Mouse (Mus musculus) layer of hippocampus, adult 2 months (tissue): Measurements from ENCODE around the gene E4f1. TPM values are rescaled to one million over a fixed set of nuclear protein-coding genes. Genes with fewer than 3 reads are reported as not detected.
"Not testable (repeated sequence)": the region's sequence is repeated elsewhere in the genome, so short reads cannot be mapped to it uniquely, and the experiment has no call there.

Source experiments
- DNase-seq, 2 experiments: peaks; one replicate each; pipeline ENCODE4 v3.0.0; 2022; ENCODE audit warnings: low spot score in 2 of 2
- H3K27ac ChIP-seq: fragments of 200-600 bp; 2 replicates; pipeline ENCODE4 v1.8.1; 2022
- H3K4me3 ChIP-seq: fragments of 200-600 bp; 2 replicates; pipeline ENCODE4 v1.8.1; 2022; ENCODE audit warnings: mild to moderate bottlenecking
- CTCF ChIP-seq: fragments of 200-600 bp; conservative IDR thresholded peaks from 2 replicates; pipeline ENCODE4 v1.8.1; 2022; ENCODE audit warnings: antibody characterized with exemption, mild to moderate bottlenecking, moderate library complexity
- total RNA-seq, 2 experiments: library from RNA; stranded (reverse); gene quantifications; 2 replicates each; pipeline ENCODE4 v1.2.3; 2021

The E4f1 gene
- total RNA-seq, 2 experiments from 2014 or later: 34.0 to 39.4 TPM

GRCm38 (mm10) chr17:24463374-24464133 lies 6.6 kb downstream of the E4f1 start:
- no peak for DNase-seq
- TF ChIP-seq CTCF: peak; percentile 49
- H3K27ac ChIP-seq: no peak overlapping the region
- no peak overlapping the region for H3K4me3 ChIP-seq

- TF ChIP-seq CTCF: no peak
- no peak overlapping the region for H3K4me3 ChIP-seq
- DNase-seq: no peak
Observed at GRCm38 (mm10) chr17:24462932-24463331, 7.2 kb downstream of the E4f1 start.

GRCm38 (mm10) chr17:24461580-24461979 lies 8.5 kb downstream of the E4f1 start:
- Histone ChIP-seq H3K4me3 (no peak overlapping the region), H3K27ac (no peak overlapping the region)
- peak; percentile 69 for TF ChIP-seq CTCF
- no peak for DNase-seq

More at GRCm38 (mm10) chr17:24462932-24463331, 7.2 kb downstream of the E4f1 start:
- no peak overlapping the region for H3K27ac ChIP-seq

GRCm38 (mm10) chr17:24455523-24456206 lies 14.4 kb downstream of the E4f1 start:
- H3K27ac ChIP-seq: peak overlapping the region; percentile 67
- DNase-seq: not testable (repeated sequence)
- H3K4me3 ChIP-seq: peak overlapping the region; percentile 38

- TF ChIP-seq CTCF: 0 out of 2 replicates have a peak, but pooled peaks have one; percentile 5
- Histone ChIP-seq H3K27ac (peak overlapping the region; percentile 96), H3K4me3 (peak overlapping the region; percentile 78)
- DNase-seq: peak; percentile 99 to 100
Observed at GRCm38 (mm10) chr17:24454756-24455522, 15.2 kb downstream of the E4f1 start.

GRCm38 (mm10) chr17:24454218-24454755 lies 15.8 kb downstream of the E4f1 start:
- no peak for DNase-seq
- TF ChIP-seq CTCF: no peak
- Histone ChIP-seq H3K27ac (peak overlapping the region; percentile 96), H3K4me3 (peak overlapping the region; percentile 78)

DNA sequence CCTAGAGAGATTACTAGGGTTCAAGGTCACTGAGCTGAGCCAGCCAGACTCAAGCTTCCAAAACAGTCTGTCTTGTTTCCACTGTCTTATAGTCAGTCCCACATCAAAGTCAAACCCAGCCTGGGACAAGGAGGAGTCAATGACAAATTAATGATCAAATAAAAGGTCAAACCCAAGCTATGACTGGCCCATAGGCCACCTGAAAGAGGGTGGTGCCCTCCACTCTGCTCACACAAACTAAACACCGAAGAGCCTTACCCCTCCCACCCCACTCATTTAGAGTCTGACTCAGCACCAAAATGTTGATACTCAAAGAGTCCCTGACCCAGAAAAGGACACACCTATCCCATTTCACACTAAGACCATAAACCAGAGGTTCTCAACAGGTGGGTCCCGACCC lies 16.7 kb downstream of the E4f1 start:
- DNase-seq: no peak
- no peak for TF ChIP-seq CTCF
- H3K27ac ChIP-seq: no peak overlapping the region
- no peak overlapping the region; the same call in 1 of the 2 replicates for H3K4me3 ChIP-seq

DNA sequence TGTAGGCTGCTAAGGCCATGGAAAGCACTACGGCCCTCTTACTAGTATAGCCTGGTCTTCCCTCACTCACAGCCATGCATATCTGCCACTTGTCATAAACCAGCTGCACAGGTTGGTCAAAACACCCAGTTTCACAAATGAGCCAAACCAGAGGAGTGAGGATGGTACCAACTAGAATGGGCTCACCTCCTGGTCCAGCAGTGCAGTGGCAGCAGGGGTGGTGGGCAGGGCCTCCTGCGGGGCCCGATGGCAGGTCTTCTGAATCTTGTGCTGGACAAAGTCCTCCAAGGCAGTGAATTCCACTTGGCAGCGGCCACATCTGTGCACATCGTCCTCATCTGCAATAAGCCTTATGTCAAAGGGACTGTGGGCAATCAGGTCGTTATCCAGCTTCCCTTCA lies 18.9 kb downstream of the E4f1 start:
- DNase-seq: no peak
- no peak overlapping the region for H3K27ac ChIP-seq
- H3K4me3 ChIP-seq: no peak overlapping the region
- no peak for TF ChIP-seq CTCF

DNA sequence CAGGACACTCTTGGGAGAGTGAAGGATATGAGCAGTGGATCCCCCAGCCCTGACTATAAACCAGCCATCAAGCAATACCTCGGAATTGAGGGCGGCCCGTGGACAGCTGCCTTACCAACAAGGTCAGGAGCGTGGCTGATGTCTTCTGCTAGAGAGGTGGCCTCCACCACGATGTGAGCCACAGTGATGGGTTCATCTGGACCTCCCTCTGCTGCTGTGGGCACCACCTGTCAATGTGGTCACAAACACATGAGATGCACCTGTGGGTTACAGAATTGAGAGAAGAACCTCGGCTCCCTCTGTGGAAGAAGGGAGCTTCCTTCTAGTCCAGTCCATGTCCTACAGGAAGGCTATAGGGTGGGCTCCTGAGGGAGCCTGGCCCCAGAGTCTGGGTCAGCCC lies 20.6 kb downstream of the E4f1 start:
- TF ChIP-seq CTCF: no peak
- no peak overlapping the region for H3K27ac ChIP-seq
- no peak for DNase-seq
- H3K4me3 ChIP-seq: no peak overlapping the region

DNA sequence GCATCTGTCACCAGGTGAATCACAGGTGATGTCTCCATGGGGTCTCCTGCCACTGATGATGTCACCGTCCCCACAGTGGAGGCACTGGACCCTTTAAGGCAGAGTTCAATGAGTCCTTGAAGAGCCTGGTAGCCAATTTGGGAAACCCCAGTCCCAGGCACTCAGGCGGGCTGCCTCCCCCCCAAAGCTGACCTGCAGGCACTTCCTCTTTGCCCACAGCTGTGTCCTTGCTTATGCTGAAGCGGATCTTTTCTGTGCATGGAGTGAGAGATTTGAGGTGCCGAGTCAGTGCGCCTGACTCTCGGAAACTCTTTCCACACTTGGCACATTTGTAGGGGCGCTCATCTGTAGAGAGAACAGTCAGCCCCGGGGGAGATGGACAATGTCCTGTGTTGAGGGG lies 23.5 kb downstream of the E4f1 start:
- Histone ChIP-seq H3K4me3 (no peak overlapping the region), H3K27ac (no peak overlapping the region)
- no peak for TF ChIP-seq CTCF
- DNase-seq: no peak

DNA sequence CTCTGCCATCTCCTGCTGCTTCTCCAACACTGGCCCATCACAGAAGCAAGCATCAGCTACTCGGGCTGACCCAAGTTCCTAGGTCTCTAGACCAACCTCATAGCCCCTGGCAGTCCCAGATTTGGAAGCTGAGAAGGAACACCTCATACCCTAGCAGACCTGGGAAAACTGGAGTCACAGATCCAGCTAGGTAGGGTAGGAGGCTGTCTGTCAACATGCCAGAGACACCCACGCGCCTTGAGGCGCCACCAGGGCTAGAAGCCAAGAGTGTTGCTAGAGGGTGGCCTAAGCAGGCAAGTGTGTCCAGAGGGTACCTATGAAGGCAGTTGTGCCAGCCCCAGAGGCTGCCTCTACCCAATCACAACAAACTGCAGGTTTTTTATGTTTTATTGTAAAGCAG lies 26.7 kb downstream of the E4f1 start:
- no peak overlapping the region for H3K27ac ChIP-seq
- no peak for DNase-seq
- H3K4me3 ChIP-seq: no peak overlapping the region
- no peak for TF ChIP-seq CTCF

- TF ChIP-seq CTCF: no peak
- Histone ChIP-seq H3K4me3 (no peak within 1 kb of the TSS), H3K27ac (no peak within 1 kb of the TSS)
- DNase-seq: no peak
Observed at GRCm38 (mm10) chr17:24442632-24443155, 27.4 kb downstream of the E4f1 start, which contains the start of gene Dnase1l2. TSS of gene Dnase1l2 (minus strand) at chr17:24443105.
